Mouse (Mus musculus): Measurements from ENCODE around the gene Gm21822.
"Not testable (repeated sequence)": the region's sequence is repeated elsewhere in the genome, so short reads cannot be mapped to it uniquely, and the experiment has no call there.

Gene Gm21822

GRCm38 (mm10) chrY:18654182-18654581, at the start of gene Gm21822:
Gene Gm21822, plus strand, starts transcription at chrY:18654482.
- in situ Hi-C loops (cut with MboI, MseI), result not testable (repeated sequence)

Measured in T-helper 1 cell (primary cell).